ENCODE assay signal across 27 mouse cellular contexts in genomic region chr1:55505811-55506210, GRCm38 (mm10).
DNase-seq lines count a peak whose midpoint lies in the region; ATAC-seq and TF ChIP-seq lines count a peak whose summit lies in the region.
"Had no signal": no experiment of that assay in that cellular context is flagged by ENCODE, and none has a peak within 500 bp of the region (broad histone marks: within the 10 kb centered on the region; RNA-seq: fewer than 3 reads in every experiment).

No protein-coding gene starts in this region.

- WGBS in forebrain, postnatal 0 days, result 41% methylated on average over 4 of the region's 4 CpGs
- WGBS in forebrain, embryonic 11.5 days, result 84% methylated on average over 4 of the region's 4 CpGs
- WGBS in liver, adult 2 months, result 21% methylated on average over 4 of the region's 4 CpGs

- no peak for DNase-seq in forebrain, postnatal 0 days
- no peak for DNase-seq in forebrain, embryonic 11.5 days (ENCODE audit: low spot score)
- DNase-seq in kidney, adult 8-10 months, result peak; percentile 19 to 29
- DNase-seq in kidney, adult 18-20 months, result no peak
- DNase-seq in liver, adult 2 months (ENCODE audit: extremely low read depth, low read depth, low spot score), result peak; percentile 51
- no peak for DNase-seq in liver
- DNase-seq: adrenal gland, adult 8-10 months; adrenal gland, postnatal 25 days; cerebellum, adult 11-12 months; cerebellum, adult 8-10 months; cerebellum, postnatal 36 days; embryo, embryonic 11 days; gastrocnemius, adult 2 months; gastrocnemius, postnatal 14 days; heart, adult 18-20 months; heart, postnatal 10 days; heart, postnatal 4 days had no signal

- H3K36me3 ChIP-seq in forebrain, postnatal 0 days (ENCODE audit: insufficient read depth), result no peaks in the 10 kb centered on the region
- H3K36me3 ChIP-seq in forebrain, embryonic 11.5 days (ENCODE audit: control insufficient read depth, insufficient read depth, low read length), result no peaks in the 10 kb centered on the region
- no peaks in the 10 kb centered on the region for H3K36me3 ChIP-seq in liver, adult 2 months (ENCODE audit: control insufficient read depth, insufficient read depth, low read length)
- H3K36me3 ChIP-seq: embryonic facial prominence, embryonic 10.5 days; embryonic facial prominence, embryonic 13.5 days; heart, embryonic 12.5 days; heart, embryonic 15.5 days had no signal

- TF ChIP-seq POLR2A in liver, adult 2 months (IDR thresholded peaks at IDR 0.05; ENCODE audit: extremely low read depth, insufficient read depth, low read length), result no peak

- no peaks in the 10 kb centered on the region for H3K27me3 ChIP-seq in forebrain, postnatal 0 days (ENCODE audit: insufficient read depth, low read length)
- H3K27me3 ChIP-seq in forebrain, embryonic 11.5 days (ENCODE audit: control insufficient read depth, insufficient read depth, low read length), result no peaks in the 10 kb centered on the region
- no peaks in the 10 kb centered on the region for H3K27me3 ChIP-seq in liver, adult 2 months (ENCODE audit: control insufficient read depth, insufficient read depth, low read length)
- H3K27me3 ChIP-seq: embryonic facial prominence, embryonic 13.5 days; forebrain, embryonic 13.5 days; heart, embryonic 15.5 days had no signal

- H3K4me1 ChIP-seq in forebrain, postnatal 0 days (ENCODE audit: insufficient read depth), result peaks cover 4% of the 10 kb centered on the region; the same call in 1 of the 2 replicates
- peaks cover 3% of the 10 kb centered on the region for H3K4me1 ChIP-seq in forebrain, embryonic 11.5 days (replicated peaks; ENCODE audit: control insufficient read depth, insufficient read depth, low read length)
- peaks cover 6% of the 10 kb centered on the region; the same call in 1 of the 2 replicates for H3K4me1 ChIP-seq in liver, adult 2 months (ENCODE audit: control insufficient read depth, insufficient read depth, low read length)
- H3K4me1 ChIP-seq: embryonic facial prominence, embryonic 13.5 days; heart, embryonic 15.5 days had no signal

- no peaks in the 10 kb centered on the region for H3K9me3 ChIP-seq in forebrain, postnatal 0 days (ENCODE audit: low read length)
- H3K9me3 ChIP-seq in forebrain, embryonic 11.5 days (ENCODE audit: control insufficient read depth, low read length), result no peaks in the 10 kb centered on the region
- H3K9me3 ChIP-seq: embryonic facial prominence, embryonic 10.5 days; embryonic facial prominence, embryonic 13.5 days; forebrain, embryonic 13.5 days; heart, embryonic 12.5 days; heart, embryonic 15.5 days had no signal

- H3K4me2 ChIP-seq in forebrain, postnatal 0 days (ENCODE audit: low read depth), result no peak overlapping the region
- no peak overlapping the region for H3K4me2 ChIP-seq in forebrain, embryonic 11.5 days (ENCODE audit: low read depth, low read length, severe bottlenecking)
- H3K4me2 ChIP-seq: embryonic facial prominence, embryonic 13.5 days; forebrain, embryonic 13.5 days; heart, embryonic 12.5 days; heart, embryonic 15.5 days; hindbrain, embryonic 14.5 days had no signal

- ATAC-seq in forebrain, postnatal 0 days, result 0 out of 2 replicates have a peak, but pooled peaks have one; percentile 16
- ATAC-seq in forebrain, embryonic 11.5 days (replicated peaks; ENCODE audit: low FRiP score), result no peak
- ATAC-seq: activated CD4-positive, CD25-positive, alpha-beta regulatory T cell, adult 4 months; forebrain, embryonic 13.5 days; forebrain, embryonic 16.5 days; hindbrain, postnatal 0 days had no signal

- H3K9ac ChIP-seq in forebrain, postnatal 0 days, result no peak overlapping the region
- H3K9ac ChIP-seq in forebrain, embryonic 11.5 days (ENCODE audit: low read length), result no peak overlapping the region
- no peak overlapping the region for H3K9ac ChIP-seq in liver, adult 2 months (ENCODE audit: low read depth, low read length)
- H3K9ac ChIP-seq: embryonic facial prominence, embryonic 13.5 days; forebrain, embryonic 13.5 days; heart, embryonic 12.5 days; heart, embryonic 15.5 days; hindbrain, embryonic 14.5 days had no signal

- TF ChIP-seq CTCF in forebrain, postnatal 0 days (IDR thresholded peaks at IDR 0.05; ENCODE audit: low read depth), result no peak
- TF ChIP-seq CTCF in liver, adult 2 months (IDR thresholded peaks at IDR 0.05; ENCODE audit: low read depth, low read length), result no peak

- no peaks in the 10 kb centered on the region for H3K79me2 ChIP-seq in liver, adult 2 months (ENCODE audit: control insufficient read depth, insufficient read depth, low read length)

- H3K27ac ChIP-seq in forebrain, postnatal 0 days (ENCODE audit: low read depth, low read length), result no peak overlapping the region
- no peak overlapping the region for H3K27ac ChIP-seq in forebrain, embryonic 11.5 days (ENCODE audit: low read depth, low read length)
- H3K27ac ChIP-seq in liver, adult 2 months (replicated peaks; ENCODE audit: insufficient read depth, low read depth, low read length), result no peak overlapping the region
- H3K27ac ChIP-seq: embryonic facial prominence, embryonic 10.5 days; embryonic facial prominence, embryonic 13.5 days; forebrain, embryonic 13.5 days; gastrocnemius, adult 2 months; heart, embryonic 15.5 days; hindbrain, embryonic 14.5 days; hindbrain, postnatal 0 days had no signal

- no peak overlapping the region for H3K4me3 ChIP-seq in forebrain, postnatal 0 days (ENCODE audit: low read depth, low read length)
- no peak overlapping the region for H3K4me3 ChIP-seq in forebrain, embryonic 11.5 days (ENCODE audit: low read depth, low read length)
- no peak overlapping the region for H3K4me3 ChIP-seq in liver, adult 2 months (ENCODE audit: insufficient read depth, low read depth, low read length)
- H3K4me3 ChIP-seq: embryonic facial prominence, embryonic 10.5 days; embryonic facial prominence, embryonic 13.5 days; erythroblast, embryonic 14.5 days; forebrain, embryonic 13.5 days; gastrocnemius, adult 2 months; heart, embryonic 12.5 days; heart, embryonic 15.5 days had no signal

Comparison
In these comparisons a context has a peak if more than half of its experiments do, and no peak if none do; other contexts are left out.
1. DNase-seq: peak in kidney, adult 8-10 months (2 of 2) and liver, adult 2 months (single experiment); none in forebrain, postnatal 0 days (single experiment), forebrain, embryonic 11.5 days (single experiment), kidney, adult 18-20 months (single experiment) and liver (single experiment).